Mouse (Mus musculus) pancreas, adult 10 weeks (tissue): ENCODE measurements around the gene Gm7168. TPM values are rescaled to one million over a fixed set of nuclear protein-coding genes. Genes with fewer than 3 reads are reported as not detected.

Experiments
- polyA plus RNA-seq: library from polyadenylated mRNA; stranded (reverse); fragments of 350-450 nt; fragmentation: Illumina TruSeq; extraction: RNeasy Lipid Tissue Mini Kit (QIAGEN cat#74804); gene quantifications from one replicate; pipeline ENCODE4 v1.2.3, GENCODE M21; 2015; ENCODE audit warnings: low read depth, low replicate concordance; ENCODE audit not compliant: insufficient read depth

Gene Gm7168
- not detected for polyA plus RNA-seq

GRCm38 (mm10) chr17:13948073-13948472 is at the start of gene Gm7168:
Gene Gm7168 (plus strand): TSS chr17:13948373.

Other genes with a start within 250 kb of the Gm7168 start
- gene Afdn, start 187.8 kb upstream of the Gm7168 start, polyA plus RNA-seq, result 30.4 TPM
- gene Tcte2, start 186.5 kb upstream of the Gm7168 start, polyA plus RNA-seq, result not detected
- gene Gm7356, start 55.3 kb downstream of the Gm7168 start, polyA plus RNA-seq, result not detected
- gene Gm7358, start 111.2 kb downstream of the Gm7168 start, polyA plus RNA-seq, result not detected